Mouse (Mus musculus) embryonic facial prominence, embryonic 15.5 days (tissue): ENCODE results near the gene Sumo3. TPM values are rescaled to one million over a fixed set of nuclear protein-coding genes. Genes with fewer than 3 reads are reported as not detected.

Experiments used
- ATAC-seq: fragments of 200-750 bp; cut with Nextera tagmentation; 2 replicates; pipeline ENCODE4 v1.8.0; 2017; ENCODE audit warnings: low read depth, moderate TSS enrichment; ENCODE audit not compliant: insufficient number of reproducible peaks, low FRiP score, low TSS enrichment
- H3K27ac ChIP-seq: fragments of 300-500 bp; sonication (generic); replicated peaks from 2 replicates; pipeline ENCODE4 v1.5.1; 2015; ENCODE audit warnings: mild to moderate bottlenecking, inconsistent platforms
- H3K27me3 ChIP-seq: fragments of 300-500 bp; sonication (generic); 2 replicates; pipeline ENCODE4 v1.6.1; 2015; ENCODE audit warnings: inconsistent platforms
- H3K36me3 ChIP-seq: fragments of 300-500 bp; sonication (generic); 2 replicates; pipeline ENCODE4 v1.6.1; 2015; ENCODE audit warnings: mild to moderate bottlenecking, inconsistent platforms
- H3K4me1 ChIP-seq: fragments of 300-500 bp; sonication (generic); 2 replicates; pipeline ENCODE4 v1.6.1; 2015; ENCODE audit warnings: inconsistent platforms
- H3K4me2 ChIP-seq: fragments of 300-500 bp; sonication (generic); replicated peaks from 2 replicates; pipeline ENCODE4 v1.6.1; 2015; ENCODE audit warnings: mild to moderate bottlenecking, inconsistent platforms
- H3K4me3 ChIP-seq: fragments of 300-500 bp; sonication (generic); replicated peaks from 2 replicates; pipeline ENCODE4 v1.5.1; 2015; ENCODE audit warnings: mild to moderate bottlenecking, inconsistent platforms
- H3K9ac ChIP-seq: fragments of 300-500 bp; sonication (generic); 2 replicates; pipeline ENCODE4 v1.6.1; 2015; ENCODE audit warnings: inconsistent platforms
- H3K9me3 ChIP-seq: fragments of 300-500 bp; sonication (generic); replicated peaks from 2 replicates; pipeline ENCODE4 v1.6.1; 2016; ENCODE audit warnings: inconsistent platforms
- WGBS: fragments of 180-500 bp; shearing (Covaris S2); methylation state at CpG from one replicate; pipeline ENCODE4 v1.1.7; 2015; 5-methylcytosine and 5-hydroxymethylcytosine counted together
- microRNA counts: library from miRNA; unstranded; fragments of <30 nt; microRNA quantifications from one replicate; lab custom pipeline; 2016
- microRNA-seq: library from miRNA; unstranded; fragments of <30 nt; microRNA quantifications from one replicate; pipeline ENCODE4, GENCODE M21; 2016; ENCODE audit warnings: borderline number of aligned reads
- polyA plus RNA-seq: library from polyadenylated mRNA; unstranded; fragments of >200 nt; fragmentation: Nextera tagmentation; extraction: Ambion mirVana; gene quantifications from 2 replicates; pipeline ENCODE4 v1.2.1, GENCODE M21; 2015

The Sumo3 gene
- polyA plus RNA-seq, 1 experiment from 2014 or later: 323 TPM

GRCm38 (mm10) chr10:77652046-77652445 is 46.1 kb downstream of the Sumo3 start:
- Histone ChIP-seq H3K4me2 (no peak overlapping the region), H3K4me1 (peaks cover 15% of the 10 kb centered on the region), H3K4me3 (no peak overlapping the region), H3K9me3 (no peaks in the 10 kb centered on the region), H3K27ac (no peak overlapping the region), H3K36me3 (no peaks in the 10 kb centered on the region), H3K27me3 (no peaks in the 10 kb centered on the region), H3K9ac (no peak overlapping the region)
- no peak for ATAC-seq
- WGBS: 83% methylated on average over 9 of the region's 9 CpGs

GRCm38 (mm10) chr10:77658286-77658994 is 52.5 kb downstream of the Sumo3 start:
- no peaks in the 10 kb centered on the region for H3K36me3 ChIP-seq
- no peak overlapping the region for H3K4me3 ChIP-seq
- H3K4me1 ChIP-seq: peaks cover 9% of the 10 kb centered on the region; the same call in 1 of the 2 replicates
- no peak overlapping the region for H3K27ac ChIP-seq
- H3K4me2 ChIP-seq: no peak overlapping the region
- H3K9me3 ChIP-seq: no peaks in the 10 kb centered on the region
- 50% methylated on average over 15 of the region's 15 CpGs for WGBS
- H3K9ac ChIP-seq: no peak overlapping the region
- no peaks in the 10 kb centered on the region for H3K27me3 ChIP-seq
- ATAC-seq: no peak

DNA sequence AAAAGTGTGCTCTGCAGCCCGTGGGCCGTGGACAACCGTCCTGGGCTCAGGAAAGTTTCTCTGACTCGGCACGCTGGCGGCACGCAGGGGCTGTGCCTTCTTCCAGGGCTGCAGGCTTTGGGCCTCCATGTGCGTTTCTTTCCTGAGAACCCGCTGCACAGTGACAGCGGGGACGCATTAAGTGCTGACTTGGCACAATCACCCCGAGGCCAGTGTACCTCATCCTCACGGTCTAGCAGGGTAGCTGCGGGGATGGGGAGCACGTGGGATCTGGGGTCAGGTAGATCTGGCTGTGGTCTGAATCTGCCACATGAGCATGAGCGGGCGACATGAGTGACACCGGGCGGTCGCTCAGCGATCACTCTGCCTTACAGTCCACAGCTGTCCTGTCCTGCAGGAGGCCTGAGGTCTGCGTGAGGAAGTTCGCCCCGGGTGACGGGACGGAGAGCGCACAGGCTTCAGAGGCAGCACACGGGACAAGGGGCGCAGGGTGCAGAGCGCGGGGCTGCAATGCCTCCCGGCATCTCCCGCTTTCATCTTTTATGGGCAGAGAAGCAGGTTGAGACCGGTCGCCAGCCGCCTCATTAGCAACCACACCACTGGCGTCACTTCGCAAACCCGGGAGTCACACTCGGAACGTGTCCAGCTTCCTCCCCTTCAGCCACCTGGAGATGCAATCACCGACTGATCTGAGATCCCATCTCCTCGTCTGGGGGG is 58.2 kb downstream of the Sumo3 start:
- Histone ChIP-seq H3K4me1 (peaks cover 11% of the 10 kb centered on the region), H3K36me3 (no peaks in the 10 kb centered on the region), H3K4me2 (no peak overlapping the region), H3K9ac (no peak overlapping the region), H3K27ac (no peak overlapping the region), H3K4me3 (no peak overlapping the region), H3K9me3 (no peaks in the 10 kb centered on the region), H3K27me3 (0 out of 2 replicates have a peak, but pooled peaks cover 3% of the 10 kb centered on the region)
- WGBS: 44% methylated on average over 43 of the region's 43 CpGs
- no peak for ATAC-seq

DNA sequence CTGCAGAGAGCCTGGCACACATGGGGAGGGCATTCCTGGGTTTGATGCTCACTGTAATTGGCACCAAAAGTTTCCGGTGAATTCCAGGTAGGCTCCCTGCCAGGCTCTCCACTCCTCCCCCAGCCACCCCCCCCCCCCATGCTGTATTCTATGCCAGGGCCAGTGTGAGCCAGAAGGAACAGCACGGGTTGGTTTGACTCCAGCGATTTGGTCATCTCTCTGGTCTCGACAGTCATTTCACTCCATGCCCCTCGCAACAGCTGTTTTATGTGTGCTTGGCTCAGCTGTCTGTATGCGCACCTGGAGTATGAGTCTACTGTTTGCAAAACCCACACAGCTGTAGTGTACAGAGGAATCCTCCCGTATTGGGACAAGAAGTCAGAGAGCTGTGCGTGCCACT is 60.4 kb downstream of the Sumo3 start:
- no peak for ATAC-seq
- no peak overlapping the region for H3K4me3 ChIP-seq

GRCm38 (mm10) chr10:77667402-77667801 is 61.5 kb downstream of the Sumo3 start:
- no peak overlapping the region for H3K4me3 ChIP-seq
- H3K27ac ChIP-seq: no peak overlapping the region
- H3K9ac ChIP-seq: no peak overlapping the region
- H3K4me1 ChIP-seq: peaks cover 11% of the 10 kb centered on the region
- 0 out of 2 replicates have a peak, but pooled peaks cover 3% of the 10 kb centered on the region for H3K27me3 ChIP-seq
- no peaks in the 10 kb centered on the region for H3K9me3 ChIP-seq
- no peaks in the 10 kb centered on the region for H3K36me3 ChIP-seq
- WGBS: 68% methylated on average over 4 of the region's 4 CpGs
- no peak for ATAC-seq
- no peak overlapping the region for H3K4me2 ChIP-seq

More for the DNA sequence above, 60.4 kb downstream of the Sumo3 start:
- Histone ChIP-seq H3K9me3 (no peaks in the 10 kb centered on the region), H3K27ac (no peak overlapping the region), H3K36me3 (no peaks in the 10 kb centered on the region), H3K27me3 (0 out of 2 replicates have a peak, but pooled peaks cover 3% of the 10 kb centered on the region), H3K4me2 (no peak overlapping the region), H3K9ac (no peak overlapping the region), H3K4me1 (peaks cover 11% of the 10 kb centered on the region)
- WGBS: 58% methylated on average over 8 of the region's 8 CpGs

MicroRNAs within 50 kb of the gene (microRNA counts, 519-probe panel; counts per million panel counts)
- microRNA mmu-miR-1930 (lab: Ali Mortazavi, UCI): 1,286 counts per million, percentile 6 among the panel's probes with 10 or more counts

Small RNAs within 50 kb of the gene (microRNA-seq; reads per million reads assigned to microRNA genes)
- gene Mir1930: 7.2 reads per million, percentile 26 among the genes with 10 or more reads in this experiment

Other genes with a start within 250 kb of the Sumo3 start
- 5.2 and 8.0 TPM in 2 replicates for gene Adarb1, start 187.8 kb upstream of the Sumo3 start, polyA plus RNA-seq
- 37.5 and 38.8 TPM in 2 replicates for gene Fam207a, start 90.3 kb upstream of the Sumo3 start, polyA plus RNA-seq
- gene Itgb2, start 75.8 kb upstream of the Sumo3 start, polyA plus RNA-seq: 2.8 and 3.3 TPM in 2 replicates
- 135 and 136 TPM in 2 replicates for gene Pttg1ip, start 24.4 kb upstream of the Sumo3 start, polyA plus RNA-seq
- 3.1 TPM in 1 of 2 replicates, not detected in the other for gene Gm49325, start 100 bp downstream of the Sumo3 start, polyA plus RNA-seq
- gene Ube2g2, start 16.2 kb downstream of the Sumo3 start, polyA plus RNA-seq: 92.2 and 102 TPM in 2 replicates
- gene Tspear, start 80.5 kb downstream of the Sumo3 start, polyA plus RNA-seq: 3.3 and 3.4 TPM in 2 replicates
- gene Gm19402, start 84.7 kb downstream of the Sumo3 start, polyA plus RNA-seq: 0.60 and 0.85 TPM in 2 replicates
- 1.0 and 1.9 TPM in 2 replicates for gene Gm9508, start 91.1 kb downstream of the Sumo3 start, polyA plus RNA-seq
- 0.59 TPM in 1 of 2 replicates, not detected in the other for gene Gm10272, start 100.5 kb downstream of the Sumo3 start, polyA plus RNA-seq
- gene Gm10024, start 105.4 kb downstream of the Sumo3 start, polyA plus RNA-seq: 2.2 and 2.8 TPM in 2 replicates
- gene Gm10142, start 109.7 kb downstream of the Sumo3 start, polyA plus RNA-seq: 0.56 and 1.5 TPM in 2 replicates
- 1.1 and 1.8 TPM in 2 replicates for gene Krtap12-1, start 114.5 kb downstream of the Sumo3 start, polyA plus RNA-seq
- gene Gm10100, start 120.4 kb downstream of the Sumo3 start, polyA plus RNA-seq: 0.75 and 1.2 TPM in 2 replicates
- gene Gm18596, start 136.5 kb downstream of the Sumo3 start, polyA plus RNA-seq: 1.5 and 1.7 TPM in 2 replicates
- gene Gm9736, start 145.3 kb downstream of the Sumo3 start, polyA plus RNA-seq: 1.5 and 1.9 TPM in 2 replicates
- gene Gm3233, start 153.6 kb downstream of the Sumo3 start, polyA plus RNA-seq: 0.41 and 0.77 TPM in 2 replicates
- 0.92 TPM in 1 of 2 replicates, not detected in the other for gene Gm3238, start 165.2 kb downstream of the Sumo3 start, polyA plus RNA-seq
- 1.3 and 1.7 TPM in 2 replicates for gene Gm7138, start 170.8 kb downstream of the Sumo3 start, polyA plus RNA-seq
- gene Gm3250, start 176.4 kb downstream of the Sumo3 start, polyA plus RNA-seq: not detected in 2 replicates
- 0.54 TPM in 1 of 2 replicates, not detected in the other for gene Gm7137, start 182.1 kb downstream of the Sumo3 start, polyA plus RNA-seq
- gene Gm9639, start 189.0 kb downstream of the Sumo3 start, polyA plus RNA-seq: 0.91 and 1.0 TPM in 2 replicates
- gene Gm19668, start 193.0 kb downstream of the Sumo3 start, polyA plus RNA-seq: 0.24 and 0.55 TPM in 2 replicates
- gene Gm9507, start 205.7 kb downstream of the Sumo3 start, polyA plus RNA-seq: 2.0 and 2.1 TPM in 2 replicates
- gene Gm2696, start 208.6 kb downstream of the Sumo3 start, polyA plus RNA-seq: 2.8 and 3.4 TPM in 2 replicates
- gene Krtap10-4, start 221.0 kb downstream of the Sumo3 start, polyA plus RNA-seq: 2.6 and 5.3 TPM in 2 replicates
- gene Krtap10-10, start 229.8 kb downstream of the Sumo3 start, polyA plus RNA-seq: 2.9 and 3.8 TPM in 2 replicates
- 0.73 and 0.88 TPM in 2 replicates for gene Gm36176, start 240.7 kb downstream of the Sumo3 start, polyA plus RNA-seq
- gene Gm10318, start 246.8 kb downstream of the Sumo3 start, polyA plus RNA-seq: 3.0 and 3.4 TPM in 2 replicates